8 mouse cellular contexts compared by ENCODE assay signal in the genomic region with DNA sequence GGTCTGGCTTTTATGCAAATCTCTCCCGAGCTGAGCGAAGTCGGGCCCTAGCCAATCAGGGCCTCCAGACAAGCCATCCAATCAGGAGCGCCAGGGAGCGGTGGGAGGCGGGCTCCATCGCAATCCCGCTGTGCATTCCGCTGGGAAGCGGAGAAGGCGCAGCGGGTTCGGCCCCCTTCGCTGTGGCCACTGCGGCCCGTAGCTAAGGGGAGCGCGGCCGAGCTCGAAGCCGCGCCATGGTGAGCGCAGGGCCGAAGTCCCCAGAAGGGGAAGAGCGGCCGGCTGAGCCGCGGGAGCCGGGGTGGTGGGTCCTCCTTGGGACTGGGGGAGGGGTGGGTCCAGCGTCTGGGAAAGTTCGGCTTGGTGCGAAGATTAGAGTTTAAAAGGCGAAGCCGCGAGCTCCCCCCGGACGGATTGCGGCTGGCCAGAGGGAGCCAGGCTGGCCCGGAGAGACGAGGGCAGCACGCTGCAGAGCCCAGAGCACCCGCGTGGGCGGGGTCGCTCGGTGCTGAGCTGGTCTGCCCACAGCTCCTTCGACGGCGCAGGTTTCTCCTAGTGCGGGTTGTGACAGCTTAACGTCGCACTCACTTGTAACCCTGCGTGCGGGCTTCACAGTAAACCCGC. TPM values are rescaled to one million over a fixed set of nuclear protein-coding genes. Genes with fewer than 3 reads are reported as not detected.
DNase-seq lines count a peak whose midpoint lies in the region; ATAC-seq lines count a peak whose summit lies in the region.

TSS of gene Zfp964 (plus strand) at position 122 of the 624 bp plus-strand sequence.

- DNase-seq in R1 (ENCODE audit: low read depth, low spot score) = peak; percentile 95
- peak; percentile 94 to 96 for DNase-seq in cerebellum, postnatal 25 days
- DNase-seq in frontal cortex, postnatal 25 days (ENCODE audit: low spot score in 2 of 2) = peak; percentile 83 to 88
- DNase-seq in hindbrain, embryonic 14.5 days (ENCODE audit: low spot score) = peak; percentile 95
- DNase-seq in layer of hippocampus, postnatal 36 days = peak; percentile 91 to 92
- peak; percentile 95 for DNase-seq in lung, postnatal 36 days
- peak; percentile 96 for DNase-seq in retina, postnatal 1 day
- DNase-seq in urinary bladder, adult 18-20 months (ENCODE audit: low spot score in 2 of 2) = peak; percentile 83 to 89

- peak; percentile 99 for ATAC-seq in hindbrain, embryonic 14.5 days (ENCODE audit: low FRiP score)

- H3K4me1 ChIP-seq in hindbrain, embryonic 14.5 days (replicated peaks; ENCODE audit: control insufficient read depth, insufficient read depth, low read length) = no peaks in the 10 kb centered on the region; the same call in 1 of the 2 replicates

- H3K9ac ChIP-seq in hindbrain, embryonic 14.5 days = peak within 1 kb of the TSS; percentile 87

- peak within 1 kb of the TSS; percentile 93 for H3K4me2 ChIP-seq in hindbrain, embryonic 14.5 days (replicated peaks)

- H3K4me3 ChIP-seq in hindbrain, embryonic 14.5 days (replicated peaks; ENCODE audit: low read length) = peak within 1 kb of the TSS; percentile 83

- under 1% methylated on average over 55 of the region's 55 CpGs for WGBS in hindbrain, embryonic 14.5 days

- peaks cover under 1% of the 10 kb centered on the region; the same call in 1 of the 2 replicates for H3K9me3 ChIP-seq in hindbrain, embryonic 14.5 days (ENCODE audit: control insufficient read depth, low read length)

- no peaks in the 10 kb centered on the region for H3K36me3 ChIP-seq in hindbrain, embryonic 14.5 days (replicated peaks; ENCODE audit: control insufficient read depth, insufficient read depth)

- H3K27me3 ChIP-seq in hindbrain, embryonic 14.5 days (ENCODE audit: control insufficient read depth, insufficient read depth, low read length) = no peaks in the 10 kb centered on the region

- H3K27ac ChIP-seq in hindbrain, embryonic 14.5 days = peak within 1 kb of the TSS; percentile 89

RNA-seq across cellular contexts. Expression of gene Zfp964, which starts in this region (rescaled TPM):
- polyA plus RNA-seq in hindbrain, embryonic 14.5 days (2014; fragmentation: Nextera tagmentation; extraction: Ambion mirVana) = 1.6 and 2.2 TPM in 2 replicates
- total RNA-seq in layer of hippocampus, postnatal 36 days (2021) = 1 to 10 TPM; 4.9 to 5.6 TPM

Comparison
In these comparisons a context has a peak if more than half of its experiments do, and no peak if none do; other contexts are left out.
1. Peak in every context shown above with its lines: DNase-seq, ATAC-seq, H3K4me3 ChIP-seq and H3K27ac ChIP-seq.